Mouse (Mus musculus): ENCODE data around the gene Dclk3. TPM values are rescaled to one million over a fixed set of nuclear protein-coding genes. Genes with fewer than 3 reads are reported as not detected.

Gene Dclk3
- total RNA-seq, 2 experiments from 2014 or later: 50.4 to 64.6 TPM

- intact Hi-C loops (cut with DNase I): no loop called here
- DNase-seq (ENCODE audit: low spot score in 2 of 2): no peak
Measured at GRCm38 (mm10) chr9:111534744-111535423, 96.0 kb downstream of the Dclk3 start.

GRCm38 (mm10) chr9:111535445-111536064, 96.7 kb downstream of the Dclk3 start:
- no peak for DNase-seq (ENCODE audit: low spot score in 2 of 2)
- intact Hi-C loops (cut with DNase I): no loop called here

Other genes with a start within 250 kb of the Dclk3 start
- gene Mlh1, start 167.3 kb upstream of the Dclk3 start, total RNA-seq (2021): 10 to 100 TPM; 16.8 to 17.9 TPM
- gene Epm2aip1, start 167.2 kb upstream of the Dclk3 start, total RNA-seq (2021): 10 to 100 TPM; 78.2 to 81.9 TPM
- 100 to 1,000 TPM; 222 to 227 TPM for gene Trank1, start 127.3 kb upstream of the Dclk3 start, total RNA-seq (2021)

All from left cerebral cortex, postnatal 14 days (tissue).